Comparison of ENCODE assay signal across 21 mouse cellular contexts in the genomic region with DNA sequence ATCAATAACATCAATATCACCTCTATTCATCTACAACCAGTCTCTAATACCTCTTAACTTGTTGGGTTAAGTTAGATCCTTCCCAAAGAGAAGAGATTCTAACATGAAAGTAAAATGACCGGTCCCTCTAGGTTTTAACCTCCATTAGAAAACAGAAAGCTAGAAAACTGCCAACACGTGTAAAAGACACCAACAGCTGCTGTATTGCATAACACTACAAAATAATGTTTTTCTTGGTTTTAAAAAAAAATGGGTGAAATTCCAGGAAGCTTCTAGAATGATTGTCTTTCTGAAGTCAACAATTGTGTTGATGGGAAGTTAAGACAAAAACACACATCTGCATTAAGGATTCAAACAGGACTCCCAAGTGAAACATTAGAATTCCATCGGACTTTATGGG.
"Had no signal": no experiment of that assay in that cellular context is flagged by ENCODE, and none has a peak within 500 bp of the region (broad histone marks: within the 10 kb centered on the region; RNA-seq: fewer than 3 reads in every experiment).

No protein-coding gene starts in this region.

- DNase-seq: kidney, adult 2 months; kidney, postnatal 25 days; layer of hippocampus, adult 9-11 months; liver, embryonic 13.5 days; lung, postnatal 14 days; right cerebral cortex, adult 18-20 months; right cerebral cortex, postnatal 14 days; right cerebral cortex, postnatal 4 days; spleen, adult 18-20 months; thymus, postnatal 25 days had no signal

- H3K36me3 ChIP-seq: liver, embryonic 13.5 days; lung, embryonic 15.5 days; midbrain, embryonic 10.5 days; midbrain, embryonic 13.5 days; neural tube, embryonic 12.5 days; neural tube, embryonic 15.5 days; stomach, embryonic 15.5 days had no signal

- ATAC-seq: intestine, postnatal 0 days; midbrain, embryonic 13.5 days; midbrain, embryonic 16.5 days had no signal

- H3K9me3 ChIP-seq: liver, embryonic 13.5 days; lung, embryonic 15.5 days; megakaryocyte, embryonic 14.5 days; midbrain, embryonic 10.5 days; midbrain, embryonic 13.5 days; neural tube, embryonic 12.5 days; neural tube, embryonic 15.5 days; stomach, embryonic 15.5 days had no signal

- H3K27ac ChIP-seq: kidney, postnatal 0 days; layer of hippocampus, adult 2 months; liver, embryonic 13.5 days; lung, embryonic 15.5 days; midbrain, embryonic 10.5 days; midbrain, embryonic 13.5 days; neural tube, embryonic 12.5 days; neural tube, embryonic 15.5 days; stomach, embryonic 15.5 days had no signal

- H3K4me2 ChIP-seq: liver, embryonic 13.5 days; lung, embryonic 15.5 days; midbrain, embryonic 13.5 days; neural tube, embryonic 12.5 days; neural tube, embryonic 15.5 days; stomach, embryonic 15.5 days had no signal

- H3K9ac ChIP-seq: liver, embryonic 13.5 days; lung, embryonic 15.5 days; midbrain, embryonic 13.5 days; neural tube, embryonic 12.5 days; neural tube, embryonic 15.5 days; stomach, embryonic 15.5 days had no signal

- H3K4me1 ChIP-seq: liver, embryonic 13.5 days; lung, embryonic 15.5 days; megakaryocyte, embryonic 14.5 days; midbrain, embryonic 10.5 days; midbrain, embryonic 13.5 days; neural tube, embryonic 12.5 days; neural tube, embryonic 15.5 days; stomach, embryonic 15.5 days had no signal

- H3K4me3 ChIP-seq: layer of hippocampus, adult 2 months; liver, embryonic 13.5 days; lung, embryonic 15.5 days; megakaryocyte, embryonic 14.5 days; midbrain, embryonic 10.5 days; midbrain, embryonic 13.5 days; neural tube, embryonic 12.5 days; neural tube, embryonic 15.5 days; stomach, embryonic 15.5 days had no signal

- H3K27me3 ChIP-seq: liver, embryonic 13.5 days; lung, embryonic 15.5 days; megakaryocyte, embryonic 14.5 days; midbrain, embryonic 13.5 days; neural tube, embryonic 12.5 days; neural tube, embryonic 15.5 days; stomach, embryonic 15.5 days had no signal
